Mouse (Mus musculus) monocyte, adult 2 months (primary cell): Measurements from ENCODE around the gene Vmn1r111.
"Not testable (repeated sequence)": the region's sequence is repeated elsewhere in the genome, so short reads cannot be mapped to it uniquely, and the experiment has no call there.

Source experiments
- DNase-seq, 2 experiments: peaks; one replicate each; pipeline ENCODE4 v3.0.0; 2022; ENCODE audit warnings: low spot score in 2 of 2, low read depth in 1 of 2

Gene Vmn1r111

GRCm38 (mm10) chr7:20703116-20703515 is at the start of gene Vmn1r111:
TSS of gene Vmn1r111 (minus strand) at chr7:20703216.
- DNase-seq = not testable (repeated sequence)

DNA sequence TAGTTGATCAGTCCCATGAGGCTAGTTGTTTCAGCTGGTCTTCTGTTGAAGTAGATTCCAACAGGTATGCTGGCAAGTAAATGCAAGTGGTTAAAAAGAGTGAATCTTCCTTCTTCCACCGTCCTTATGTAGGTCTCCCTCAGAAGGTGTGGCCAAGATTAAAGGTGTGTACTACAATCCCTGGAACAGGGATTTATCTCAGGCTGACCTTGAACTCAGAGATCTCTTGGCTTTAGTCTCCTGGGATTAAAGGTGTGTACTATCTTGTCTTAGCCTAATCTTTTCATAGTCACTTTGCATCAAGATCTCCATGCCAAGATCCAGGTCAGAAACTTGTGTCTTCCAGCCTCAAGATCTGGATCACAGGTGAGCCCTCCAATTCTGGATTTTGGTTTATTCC is 27.5 kb upstream of the Vmn1r111 start, which contains the start of gene Gm10668:
Gm10668 (minus strand) TSS at position 101 of the 400 bp plus-strand sequence.
- DNase-seq = not testable (repeated sequence)

DNA sequence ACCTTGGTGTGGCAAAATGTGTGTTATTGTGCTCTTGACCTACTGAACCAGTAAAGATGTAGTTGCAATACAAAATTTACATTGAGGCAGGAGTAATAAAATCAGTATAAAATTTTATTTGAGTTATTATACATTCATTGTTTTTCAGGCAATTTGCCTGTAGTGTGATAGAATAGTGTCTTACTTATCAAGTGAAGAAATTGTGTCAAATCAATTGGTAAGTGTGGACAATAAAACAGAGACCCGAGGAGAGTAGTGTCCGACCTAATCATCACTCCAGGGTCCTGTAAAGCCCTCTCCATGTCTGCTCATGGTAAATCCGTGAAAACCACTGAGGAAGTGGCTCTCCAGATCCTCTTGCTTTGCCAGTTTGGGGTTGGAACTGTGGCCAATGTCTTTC is 34.4 kb downstream of the Vmn1r111 start, which contains the start of gene Vmn1r107:
Vmn1r107 (plus strand) TSS at position 301 of the 400 bp plus-strand sequence.
- DNase-seq = not testable (repeated sequence)
